Mouse (Mus musculus) urinary bladder, adult 18-20 months (tissue): Measurements from ENCODE around the gene Drc7.
"Not testable (repeated sequence)": the region's sequence is repeated elsewhere in the genome, so short reads cannot be mapped to it uniquely, and the experiment has no call there.

ENCODE experiments used
- DNase-seq, 2 experiments: peaks; one replicate each; pipeline ENCODE4 v3.0.0; 2022; ENCODE audit warnings: low spot score in 2 of 2, mixed read lengths in 2 of 2

Gene Drc7

GRCm38 (mm10) chr8:95054927-95055510, at the start of gene Drc7:
Drc7 (plus strand) TSS chr8:95055103.
- no peak for DNase-seq

GRCm38 (mm10) chr8:95012442-95012919, 42.4 kb upstream of the Drc7 start:
- no peak for DNase-seq

GRCm38 (mm10) chr8:95015866-95016265, 39.0 kb upstream of the Drc7 start:
- DNase-seq = no peak

GRCm38 (mm10) chr8:95016684-95017083, 38.2 kb upstream of the Drc7 start:
- no peak for DNase-seq

- DNase-seq = no peak
These were observed 37.5 kb upstream of the Drc7 start, which contains the start of gene Adgrg3 for GRCm38 (mm10) chr8:95017451-95017850. Adgrg3 (plus strand) TSS chr8:95017692.

GRCm38 (mm10) chr8:95017969-95018635, 36.8 kb upstream of the Drc7 start:
- no peak for DNase-seq

- peak in 1 of 2 experiments; percentile 28 for DNase-seq
These were observed 34.6 kb upstream of the Drc7 start for GRCm38 (mm10) chr8:95020293-95020777.

- no peak for DNase-seq
These were observed 34.1 kb upstream of the Drc7 start for GRCm38 (mm10) chr8:95020821-95021220.

GRCm38 (mm10) chr8:95023201-95023600, 31.7 kb upstream of the Drc7 start:
- no peak for DNase-seq

GRCm38 (mm10) chr8:95024387-95024786, 30.5 kb upstream of the Drc7 start:
- no peak for DNase-seq

GRCm38 (mm10) chr8:95025421-95025820, 29.5 kb upstream of the Drc7 start:
- no peak for DNase-seq

- not testable (repeated sequence) for DNase-seq
These were observed 26.5 kb upstream of the Drc7 start for GRCm38 (mm10) chr8:95028391-95028790.

- no peak for DNase-seq
These were observed 17.6 kb upstream of the Drc7 start for GRCm38 (mm10) chr8:95037106-95037925.

- DNase-seq = no peak
These were observed 12.8 kb upstream of the Drc7 start for GRCm38 (mm10) chr8:95041883-95042784.

GRCm38 (mm10) chr8:95044811-95045210, 10.1 kb upstream of the Drc7 start:
- no peak for DNase-seq

GRCm38 (mm10) chr8:95046982-95047381, 7.9 kb upstream of the Drc7 start:
- DNase-seq = no peak

- no peak for DNase-seq
These were observed 6.8 kb upstream of the Drc7 start for GRCm38 (mm10) chr8:95047884-95048680.

- no peak for DNase-seq
These were observed 5.3 kb upstream of the Drc7 start for GRCm38 (mm10) chr8:95049636-95050035.

- no peak for DNase-seq
These were observed 465 bp upstream of the Drc7 start for GRCm38 (mm10) chr8:95054438-95054837.

GRCm38 (mm10) chr8:95056414-95056813, 1.5 kb downstream of the Drc7 start:
- no peak for DNase-seq
